7 mouse cellular contexts compared by ENCODE assay signal in the genomic region with DNA sequence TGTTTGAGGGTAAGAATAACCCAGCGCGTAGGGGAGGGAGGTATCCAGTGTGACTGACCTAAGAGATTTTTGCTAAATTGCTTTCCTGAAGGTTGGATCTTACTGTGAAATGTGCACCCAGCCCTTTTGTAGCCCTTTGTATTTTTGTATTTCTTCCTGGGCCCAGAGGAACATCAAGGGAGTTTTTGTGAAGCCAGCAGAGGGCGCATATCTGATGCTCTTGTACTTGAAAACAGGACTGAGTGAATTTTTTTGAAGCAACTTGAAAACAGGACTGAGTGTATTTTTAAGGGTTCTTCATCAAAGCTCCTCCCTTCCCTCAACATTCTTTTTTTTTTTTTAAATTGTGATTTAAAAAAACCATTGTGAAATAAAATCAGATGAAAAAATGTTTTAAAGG.
DNase-seq lines count a peak whose midpoint lies in the region; ATAC-seq and TF ChIP-seq lines count a peak whose summit lies in the region.

No protein-coding gene starts in this region.

- POLR2A ChIA-PET in Patski (lab: Charles Lee), result no interaction called here

- H3K27ac ChIP-seq in kidney, embryonic 16.5 days (ENCODE audit: low read length), result no peak overlapping the region
- H3K27ac ChIP-seq in forebrain, embryonic 10.5 days, result no peak overlapping the region

- no peak overlapping the region for H3K9ac ChIP-seq in kidney, embryonic 16.5 days (replicated peaks; ENCODE audit: low read length)

- CTCF ChIA-PET in Patski (lab: Charles Lee), result interaction anchor here (0.8 to 1.7 kb wide), 4 partner anchors 11 to 21 kb away, joined by 3 to 5 read pairs (median 3); no protein-coding TSS in a partner anchor

- no peaks in the 10 kb centered on the region for H3K9me3 ChIP-seq in kidney, embryonic 16.5 days (ENCODE audit: low read length)
- H3K9me3 ChIP-seq in forebrain, embryonic 10.5 days, result 0 out of 2 replicates have a peak, but pooled peaks cover 3% of the 10 kb centered on the region

- TF ChIP-seq CTCF in Patski (IDR thresholded peaks at IDR 0.05), result peak; percentile 76

- in situ Hi-C loops in Patski (cut with MboI; ENCODE audit: low pct_unique_long_range_greater_than_20kb), result loop anchor here (5.0 to 10.0 kb wide), 2 partner anchors 343 to 470 kb away; no protein-coding TSS in a partner anchor

- H3K27me3 ChIP-seq in kidney, embryonic 16.5 days (ENCODE audit: insufficient read depth, low read length), result no peaks in the 10 kb centered on the region
- no peaks in the 10 kb centered on the region for H3K27me3 ChIP-seq in Patski
- no peaks in the 10 kb centered on the region for H3K27me3 ChIP-seq in forebrain, embryonic 10.5 days (ENCODE audit: poor library complexity, severe bottlenecking)

- no peak overlapping the region for H3K4me2 ChIP-seq in kidney, embryonic 16.5 days (replicated peaks; ENCODE audit: low read depth, low read length)

- H3K4me3 ChIP-seq in kidney, embryonic 16.5 days (ENCODE audit: low read length), result no peak overlapping the region
- H3K4me3 ChIP-seq in forebrain, embryonic 10.5 days, result no peak overlapping the region

- peaks cover 26% of the 10 kb centered on the region for H3K4me1 ChIP-seq in kidney, embryonic 16.5 days (ENCODE audit: insufficient read depth, low read length)
- peaks cover 27% of the 10 kb centered on the region for H3K4me1 ChIP-seq in forebrain, embryonic 10.5 days

- ATAC-seq in kidney, embryonic 16.5 days (ENCODE audit: low FRiP score, low TSS enrichment), result no peak
- no peak for ATAC-seq in Patski

- peak; percentile 53 for DNase-seq in kidney, adult 9 months
- peak; percentile 45 for DNase-seq in CD4-positive helper T cell, adult 2 months (ENCODE audit: low read depth, low spot score)
- no peak for DNase-seq in Patski (ENCODE audit: low read depth, low spot score)
- DNase-seq in kidney, postnatal 4 days, result peak; percentile 50 to 60
- DNase-seq in forebrain, embryonic 10.5 days (ENCODE audit: extremely low spot score, low spot score), result no peak
- DNase-seq in testis, postnatal 10 days (ENCODE audit: low spot score), result no peak

- H3K36me3 ChIP-seq in kidney, embryonic 16.5 days (ENCODE audit: insufficient read depth, low read length), result no peaks in the 10 kb centered on the region
- H3K36me3 ChIP-seq in forebrain, embryonic 10.5 days (replicated peaks), result peaks cover 15% of the 10 kb centered on the region

- WGBS in kidney, embryonic 16.5 days, result 80% methylated on average over 3 of the region's 3 CpGs
- 83% methylated on average over 3 of the region's 3 CpGs for WGBS in forebrain, embryonic 10.5 days

Comparison
In these comparisons a context has a peak if more than half of its experiments do, and no peak if none do; other contexts are left out.
1. DNase-seq: peak in kidney, adult 9 months (single experiment), CD4-positive helper T cell, adult 2 months (single experiment) and kidney, postnatal 4 days (2 of 2); none in Patski (single experiment), forebrain, embryonic 10.5 days (single experiment) and testis, postnatal 10 days (single experiment).